Mouse (Mus musculus) heart, adult 2 months (tissue): ENCODE measurements at regions not wholly inside any gene's neighbourhood (a gene's known extent, or its start where the extent isn't known, plus 50 kb on each side); places are given as distances from the start of the nearest gene placed in this dataset.

Experiments used
- CTCF ChIP-seq: fragments of 200-600 bp; IDR thresholded peaks from 2 replicates; pipeline ENCODE4 v1.8.1; 2022; ENCODE audit warnings: antibody characterized with exemption, mild to moderate bottlenecking, moderate library complexity
- EP300 ChIP-seq: fragments of 200-500 bp; IDR thresholded peaks from 2 replicates; pipeline ENCODE4 v1.6.1; 2011; ENCODE audit warnings: low read depth, low read length, control low read depth; ENCODE audit not compliant: insufficient read depth
- POLR2A ChIP-seq: fragments of 200-500 bp; IDR thresholded peaks from 2 replicates; pipeline ENCODE4 v1.6.1; 2011; ENCODE audit warnings: mild to moderate bottlenecking, low read depth, low read length, control low read depth; ENCODE audit not compliant: insufficient read depth

DNA sequence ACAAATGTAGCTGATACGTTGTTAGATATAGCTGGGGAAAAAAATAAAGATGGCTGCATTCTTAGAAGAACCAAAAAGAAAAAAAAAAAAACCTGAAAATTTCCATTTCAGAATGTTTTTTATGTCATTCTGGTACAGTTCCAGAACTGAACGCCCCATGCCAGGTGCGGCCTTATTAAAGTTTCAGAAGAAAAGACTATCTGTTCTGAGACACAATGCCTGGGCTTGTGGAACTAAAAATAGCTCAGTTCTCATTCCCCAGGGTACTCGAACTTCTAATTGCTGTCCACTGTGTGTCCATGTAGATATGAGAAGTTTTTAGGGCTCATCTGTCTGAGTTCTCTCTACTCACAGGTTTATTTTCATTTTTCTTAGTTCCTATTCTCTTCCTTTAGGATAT is 131.7 kb upstream of the Adamts9 start:
- no peak for TF ChIP-seq POLR2A
- no peak for TF ChIP-seq CTCF
- TF ChIP-seq EP300 = no peak
